7 mouse cellular contexts compared by ENCODE assay signal in the genomic region with DNA sequence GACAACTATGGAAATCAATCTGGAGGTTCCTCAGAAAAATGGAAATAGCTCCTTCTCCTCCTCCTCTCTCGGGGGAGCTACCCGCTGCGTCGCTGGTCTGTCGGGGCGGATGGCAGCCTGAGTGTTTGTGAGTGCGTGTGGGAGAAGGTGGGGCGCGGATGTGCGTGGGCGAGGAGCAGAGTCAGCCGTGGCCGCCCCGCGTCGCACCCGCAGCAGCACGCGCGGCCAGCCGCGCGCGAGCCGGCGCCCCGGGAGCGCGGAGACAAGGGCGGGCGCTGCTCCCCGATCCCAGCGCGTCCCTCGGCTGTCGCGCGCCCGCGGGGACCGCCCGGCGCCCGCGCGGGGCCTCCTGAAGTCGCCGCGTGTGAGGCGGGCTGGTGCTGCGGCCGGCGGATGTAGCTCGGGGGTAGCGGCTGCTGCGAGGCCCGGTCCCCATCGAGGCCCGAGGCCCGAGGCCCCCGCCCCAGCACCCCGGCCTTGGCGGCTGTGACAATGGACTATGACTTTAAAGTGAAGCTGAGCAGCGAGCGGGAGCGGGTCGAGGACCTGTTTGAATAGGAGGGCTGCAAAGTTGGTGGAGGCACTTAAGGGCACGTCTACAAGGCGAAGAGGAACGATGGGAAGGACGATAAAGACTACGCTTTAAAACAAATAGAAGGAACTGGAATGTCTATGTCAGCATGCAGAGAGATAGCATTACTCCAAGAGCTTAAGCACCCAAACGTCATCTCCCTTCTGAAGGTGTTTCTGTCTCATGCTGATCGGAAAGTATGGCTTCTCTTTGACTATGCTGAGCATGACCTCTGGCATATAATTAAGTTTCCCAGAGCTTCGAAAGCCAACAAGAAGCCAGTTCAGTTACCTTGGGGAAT. TPM values are rescaled to one million over a fixed set of nuclear protein-coding genes. Genes with fewer than 3 reads are reported as not detected.
A peak's percentile ranks its signal among the peaks of the same experiment; 100 is the strongest.
DNase-seq lines count a peak whose midpoint lies in the region; ATAC-seq lines count a peak whose summit lies in the region.

No protein-coding gene starts in this region.

- no peaks in the 10 kb centered on the region; the same call in 1 of the 2 replicates for H3K27me3 ChIP-seq in embryonic facial prominence, embryonic 14.5 days (replicated peaks; ENCODE audit: control insufficient read depth, insufficient read depth, low read length)
- H3K27me3 ChIP-seq in hindbrain, embryonic 15.5 days = no peaks in the 10 kb centered on the region
- peaks cover 2% of the 10 kb centered on the region for H3K27me3 ChIP-seq in limb, embryonic 11.5 days (ENCODE audit: control insufficient read depth, insufficient read depth, low read length)
- 0 out of 2 replicates have a peak, but pooled peaks cover 2% of the 10 kb centered on the region for H3K27me3 ChIP-seq in neural tube, embryonic 15.5 days (replicated peaks)

- WGBS in embryonic facial prominence, embryonic 14.5 days = 9% methylated on average over 33 of the region's 75 CpGs
- 3% methylated on average over 69 of the region's 75 CpGs for WGBS in hindbrain, embryonic 15.5 days
- WGBS in limb, embryonic 11.5 days = 7% methylated on average over 59 of the region's 75 CpGs
- WGBS in neural tube, embryonic 15.5 days = 5% methylated on average over 58 of the region's 75 CpGs

- DNase-seq in ovary, postnatal 36 days (ENCODE audit: low spot score) = peak; percentile 5
- no peak for DNase-seq in ovary, postnatal 10 days (ENCODE audit: low spot score)
- peak; percentile 35 for DNase-seq in embryonic facial prominence, embryonic 14.5 days (ENCODE audit: low spot score)
- peak; percentile 61 for DNase-seq in limb, embryonic 11.5 days (ENCODE audit: low spot score)
- no peak for DNase-seq in c-Kit-positive CD71-positive TER-119-positive erythroid progenitor cells, embryonic 14.5 days (ENCODE audit: low spot score)

- H3K4me3 ChIP-seq in embryonic facial prominence, embryonic 14.5 days (ENCODE audit: low read depth, low read length) = peak overlapping the region; percentile 52
- H3K4me3 ChIP-seq in hindbrain, embryonic 15.5 days = peak overlapping the region; percentile 58
- H3K4me3 ChIP-seq in limb, embryonic 11.5 days (ENCODE audit: low read depth, low read length) = peak overlapping the region; percentile 32
- H3K4me3 ChIP-seq in neural tube, embryonic 15.5 days (replicated peaks) = peak overlapping the region; percentile 57

- no peaks in the 10 kb centered on the region for H3K9me3 ChIP-seq in embryonic facial prominence, embryonic 14.5 days (ENCODE audit: control insufficient read depth, low read length)
- no peaks in the 10 kb centered on the region for H3K9me3 ChIP-seq in hindbrain, embryonic 15.5 days
- no peaks in the 10 kb centered on the region for H3K9me3 ChIP-seq in limb, embryonic 11.5 days (ENCODE audit: control insufficient read depth, low read length)
- no peaks in the 10 kb centered on the region for H3K9me3 ChIP-seq in neural tube, embryonic 15.5 days (replicated peaks)

- peak overlapping the region; percentile 67 for H3K9ac ChIP-seq in embryonic facial prominence, embryonic 14.5 days (ENCODE audit: low read depth, low read length)
- peak overlapping the region; percentile 56 for H3K9ac ChIP-seq in hindbrain, embryonic 15.5 days
- peak overlapping the region; percentile 63 for H3K9ac ChIP-seq in limb, embryonic 11.5 days (ENCODE audit: low read length)
- H3K9ac ChIP-seq in neural tube, embryonic 15.5 days (replicated peaks) = peak overlapping the region; percentile 54

- 0 out of 2 replicates have a peak, but pooled peaks have one; percentile 30 for ATAC-seq in embryonic facial prominence, embryonic 14.5 days (ENCODE audit: low read depth)
- peak; percentile 95 for ATAC-seq in hindbrain, embryonic 15.5 days (ENCODE audit: low FRiP score, low read depth)
- peak; percentile 47; the same call in 1 of the 2 replicates for ATAC-seq in limb, embryonic 11.5 days (ENCODE audit: insufficient number of reproducible peaks, low FRiP score, low TSS enrichment, low read depth)
- peak; percentile 94 for ATAC-seq in neural tube, embryonic 15.5 days (ENCODE audit: low FRiP score)

- H3K36me3 ChIP-seq in embryonic facial prominence, embryonic 14.5 days (ENCODE audit: control insufficient read depth, insufficient read depth, low read length) = no peaks in the 10 kb centered on the region
- H3K36me3 ChIP-seq in hindbrain, embryonic 15.5 days = no peaks in the 10 kb centered on the region
- no peaks in the 10 kb centered on the region for H3K36me3 ChIP-seq in limb, embryonic 11.5 days (ENCODE audit: control insufficient read depth, insufficient read depth, low read length)
- H3K36me3 ChIP-seq in neural tube, embryonic 15.5 days = no peaks in the 10 kb centered on the region

- H3K4me1 ChIP-seq in embryonic facial prominence, embryonic 14.5 days (ENCODE audit: control insufficient read depth, insufficient read depth, low read length) = no peaks in the 10 kb centered on the region
- H3K4me1 ChIP-seq in hindbrain, embryonic 15.5 days (replicated peaks) = no peaks in the 10 kb centered on the region
- H3K4me1 ChIP-seq in limb, embryonic 11.5 days (ENCODE audit: control insufficient read depth, insufficient read depth, low read length) = no peaks in the 10 kb centered on the region
- no peaks in the 10 kb centered on the region for H3K4me1 ChIP-seq in neural tube, embryonic 15.5 days

- no peak overlapping the region for H3K27ac ChIP-seq in embryonic facial prominence, embryonic 14.5 days (replicated peaks; ENCODE audit: low read depth, low read length)
- no peak overlapping the region for H3K27ac ChIP-seq in hindbrain, embryonic 15.5 days (replicated peaks)
- no peak overlapping the region for H3K27ac ChIP-seq in limb, embryonic 11.5 days (replicated peaks; ENCODE audit: low read depth, low read length)
- H3K27ac ChIP-seq in neural tube, embryonic 15.5 days (replicated peaks) = no peak overlapping the region

- H3K4me2 ChIP-seq in embryonic facial prominence, embryonic 14.5 days (ENCODE audit: low read depth, low read length) = peak overlapping the region; percentile 86
- H3K4me2 ChIP-seq in hindbrain, embryonic 15.5 days = peak overlapping the region; percentile 94
- peak overlapping the region; percentile 82 for H3K4me2 ChIP-seq in limb, embryonic 11.5 days (ENCODE audit: low read depth, severe bottlenecking)
- H3K4me2 ChIP-seq in neural tube, embryonic 15.5 days = peak overlapping the region; percentile 91

RNA-seq across cellular contexts. Expression of a gene that starts 3.2 kb away (rescaled TPM):
- not detected in 2 replicates for polyA plus RNA-seq in embryonic facial prominence, embryonic 14.5 days (2014; fragmentation: Nextera tagmentation; extraction: Ambion mirVana)
- polyA plus RNA-seq in hindbrain, embryonic 15.5 days (2015; fragmentation: Nextera tagmentation; extraction: Ambion mirVana) = not detected in 2 replicates
- polyA plus RNA-seq in limb, embryonic 11.5 days (2014; fragmentation: Nextera tagmentation; extraction: Ambion mirVana) = not detected in 2 replicates
- polyA plus RNA-seq in neural tube, embryonic 15.5 days (2015; fragmentation: Nextera tagmentation; extraction: Ambion mirVana) = not detected in 2 replicates

RNA-seq across cellular contexts. Expression of a gene that starts 52.3 kb away (rescaled TPM):
- not detected in 2 replicates for polyA plus RNA-seq in embryonic facial prominence, embryonic 14.5 days (2014; fragmentation: Nextera tagmentation; extraction: Ambion mirVana)
- polyA plus RNA-seq in hindbrain, embryonic 15.5 days (2015; fragmentation: Nextera tagmentation; extraction: Ambion mirVana) = not detected in 2 replicates
- not detected in 2 replicates for polyA plus RNA-seq in limb, embryonic 11.5 days (2014; fragmentation: Nextera tagmentation; extraction: Ambion mirVana)
- polyA plus RNA-seq in neural tube, embryonic 15.5 days (2015; fragmentation: Nextera tagmentation; extraction: Ambion mirVana) = not detected in 2 replicates

Comparison
In these comparisons a context has a peak if more than half of its experiments do, and no peak if none do; other contexts are left out.
1. DNase-seq: peak in ovary, postnatal 36 days (single experiment), embryonic facial prominence, embryonic 14.5 days (single experiment) and limb, embryonic 11.5 days (single experiment); none in ovary, postnatal 10 days (single experiment) and c-Kit-positive CD71-positive TER-119-positive erythroid progenitor cells, embryonic 14.5 days (single experiment).
2. ATAC-seq: peak in every context shown above with its lines; median percentile 95 in hindbrain, embryonic 15.5 days; 94 in neural tube, embryonic 15.5 days; 47 in limb, embryonic 11.5 days; 30 in embryonic facial prominence, embryonic 14.5 days.
3. Peak in every context shown above with its lines, with median percentiles within 50 percentile points of each other: H3K4me2 ChIP-seq, H3K4me3 ChIP-seq and H3K9ac ChIP-seq.